Comparison of ENCODE assay signal across 15 mouse cellular contexts in genomic region chr1:45090841-45091535, GRCm38 (mm10).
DNase-seq lines count a peak whose midpoint lies in the region; ATAC-seq lines count a peak whose summit lies in the region.
"Had no signal": no experiment of that assay in that cellular context is flagged by ENCODE, and none has a peak within 500 bp of the region (broad histone marks: within the 10 kb centered on the region; RNA-seq: fewer than 3 reads in every experiment).

No protein-coding gene starts in this region.

- no peak overlapping the region for H3K4me2 ChIP-seq in embryonic facial prominence, embryonic 14.5 days (ENCODE audit: low read depth, low read length)
- H3K4me2 ChIP-seq in kidney, embryonic 16.5 days (replicated peaks; ENCODE audit: low read depth, low read length) = no peak overlapping the region
- H3K4me2 ChIP-seq: hindbrain, embryonic 12.5 days had no signal

- no peaks in the 10 kb centered on the region for H3K9me3 ChIP-seq in embryonic facial prominence, embryonic 14.5 days (ENCODE audit: control insufficient read depth, low read length)
- peaks cover 3% of the 10 kb centered on the region; the same call in 1 of the 2 replicates for H3K9me3 ChIP-seq in embryonic facial prominence, embryonic 10.5 days
- H3K9me3 ChIP-seq in kidney, embryonic 16.5 days (ENCODE audit: low read length) = no peaks in the 10 kb centered on the region

- 81% methylated on average over 10 of the region's 10 CpGs for WGBS in embryonic facial prominence, embryonic 14.5 days
- WGBS in embryonic facial prominence, embryonic 10.5 days = 91% methylated on average over 10 of the region's 10 CpGs
- WGBS in kidney, embryonic 16.5 days = 72% methylated on average over 10 of the region's 10 CpGs

- H3K4me3 ChIP-seq in embryonic facial prominence, embryonic 14.5 days (ENCODE audit: low read depth, low read length) = no peak overlapping the region
- H3K4me3 ChIP-seq in embryonic facial prominence, embryonic 10.5 days = no peak overlapping the region
- no peak overlapping the region for H3K4me3 ChIP-seq in kidney, embryonic 16.5 days (ENCODE audit: low read length)
- H3K4me3 ChIP-seq: hindbrain, embryonic 12.5 days; left cerebral cortex, adult 2 months had no signal

- ATAC-seq in embryonic facial prominence, embryonic 14.5 days (ENCODE audit: low read depth) = no peak
- peak; percentile 84 for ATAC-seq in kidney, embryonic 16.5 days (ENCODE audit: low FRiP score, low TSS enrichment)
- no peak for ATAC-seq in cerebellum, adult (ENCODE audit: insufficient number of reproducible peaks, low FRiP score, low TSS enrichment)

- peak; percentile 7 for DNase-seq in embryonic facial prominence, embryonic 14.5 days (ENCODE audit: low spot score)
- DNase-seq in embryonic facial prominence, embryonic 10.5 days (ENCODE audit: low spot score) = no peak
- no peak for DNase-seq in kidney, postnatal 25 days
- peak; percentile 3 for DNase-seq in lung, postnatal 36 days
- no peak for DNase-seq in lung, postnatal 4 days
- DNase-seq in testis, postnatal 10 days (ENCODE audit: low spot score) = peak; percentile 42
- DNase-seq: cerebellum, adult 8-10 months; embryo, embryonic 11 days; retina, postnatal 1 day; spleen, adult 18-20 months had no signal

- no peaks in the 10 kb centered on the region for H3K27me3 ChIP-seq in embryonic facial prominence, embryonic 14.5 days (replicated peaks; ENCODE audit: control insufficient read depth, insufficient read depth, low read length)
- no peaks in the 10 kb centered on the region for H3K27me3 ChIP-seq in embryonic facial prominence, embryonic 10.5 days (replicated peaks; ENCODE audit: low read depth, poor library complexity, severe bottlenecking)
- H3K27me3 ChIP-seq in kidney, embryonic 16.5 days (ENCODE audit: insufficient read depth, low read length) = no peaks in the 10 kb centered on the region
- H3K27me3 ChIP-seq: hindbrain, embryonic 12.5 days had no signal

- no peaks in the 10 kb centered on the region for H3K36me3 ChIP-seq in embryonic facial prominence, embryonic 14.5 days (ENCODE audit: control insufficient read depth, insufficient read depth, low read length)
- H3K36me3 ChIP-seq in embryonic facial prominence, embryonic 10.5 days (replicated peaks) = no peaks in the 10 kb centered on the region
- no peaks in the 10 kb centered on the region for H3K36me3 ChIP-seq in kidney, embryonic 16.5 days (ENCODE audit: insufficient read depth, low read length)
- H3K36me3 ChIP-seq: hindbrain, embryonic 12.5 days had no signal

- H3K27ac ChIP-seq in embryonic facial prominence, embryonic 14.5 days (replicated peaks; ENCODE audit: low read depth, low read length) = no peak overlapping the region
- H3K27ac ChIP-seq in embryonic facial prominence, embryonic 10.5 days (replicated peaks) = no peak overlapping the region
- H3K27ac ChIP-seq in kidney, embryonic 16.5 days (ENCODE audit: low read length) = no peak overlapping the region
- H3K27ac ChIP-seq: hindbrain, embryonic 12.5 days; left cerebral cortex, adult 2 months; liver, embryonic 14.5 days had no signal

- no peak overlapping the region for H3K9ac ChIP-seq in embryonic facial prominence, embryonic 14.5 days (ENCODE audit: low read depth, low read length)
- no peak overlapping the region for H3K9ac ChIP-seq in kidney, embryonic 16.5 days (replicated peaks; ENCODE audit: low read length)
- H3K9ac ChIP-seq: hindbrain, embryonic 12.5 days; liver, embryonic 14.5 days had no signal

- no peaks in the 10 kb centered on the region for H3K4me1 ChIP-seq in embryonic facial prominence, embryonic 14.5 days (ENCODE audit: control insufficient read depth, insufficient read depth, low read length)
- no peaks in the 10 kb centered on the region for H3K4me1 ChIP-seq in embryonic facial prominence, embryonic 10.5 days
- no peaks in the 10 kb centered on the region for H3K4me1 ChIP-seq in kidney, embryonic 16.5 days (ENCODE audit: insufficient read depth, low read length)
- H3K4me1 ChIP-seq: hindbrain, embryonic 12.5 days had no signal

Comparison
In these comparisons a context has a peak if more than half of its experiments do, and no peak if none do; other contexts are left out.
1. DNase-seq: peak in embryonic facial prominence, embryonic 14.5 days (single experiment), lung, postnatal 36 days (single experiment) and testis, postnatal 10 days (single experiment); none in embryonic facial prominence, embryonic 10.5 days (single experiment), kidney, postnatal 25 days (0 of 2) and lung, postnatal 4 days (0 of 2).